Mouse (Mus musculus) stomach, postnatal 0 days (tissue): ENCODE results near the gene Vwce. TPM values are rescaled to one million over a fixed set of nuclear protein-coding genes. Genes with fewer than 3 reads are reported as not detected.

Experiments
- ATAC-seq: fragments of 200-750 bp; cut with Nextera tagmentation; 2 replicates; pipeline ENCODE4 v1.8.0; 2017; ENCODE audit not compliant: low FRiP score, low TSS enrichment
- DNase-seq: peaks from one replicate; pipeline ENCODE4 v3.0.0-alpha.2; 2016; ENCODE audit warnings: low spot score
- H3K27ac ChIP-seq: fragments of 300-500 bp; sonication (generic); replicated peaks from 2 replicates; pipeline ENCODE4 v1.5.1; 2014; ENCODE audit warnings: mild to moderate bottlenecking, control low read depth
- H3K27me3 ChIP-seq: fragments of 300-500 bp; sonication (generic); 2 replicates; pipeline ENCODE4 v1.6.1; 2014; ENCODE audit warnings: low read length; ENCODE audit not compliant: control insufficient read depth, insufficient read depth
- H3K36me3 ChIP-seq: fragments of 300-500 bp; sonication (generic); 2 replicates; pipeline ENCODE4 v1.6.1; 2014; ENCODE audit warnings: low read length, mixed read lengths; ENCODE audit not compliant: control insufficient read depth, insufficient read depth
- H3K4me1 ChIP-seq: fragments of 300-500 bp; sonication (generic); replicated peaks from 2 replicates; pipeline ENCODE4 v1.6.1; 2014; ENCODE audit warnings: antibody characterized with exemption; ENCODE audit not compliant: control insufficient read depth, insufficient read depth
- H3K4me2 ChIP-seq: fragments of 300-500 bp; sonication (generic); replicated peaks from 2 replicates; pipeline ENCODE4 v1.6.1; 2014; ENCODE audit warnings: low read depth, mild to moderate bottlenecking, control low read depth, moderate library complexity
- H3K4me3 ChIP-seq: fragments of 300-500 bp; sonication (generic); 2 replicates; pipeline ENCODE4 v1.5.1; 2014; ENCODE audit warnings: low read depth, low read length, control low read depth
- H3K9ac ChIP-seq: fragments of 300-500 bp; sonication (generic); 2 replicates; pipeline ENCODE4 v1.6.1; 2014; ENCODE audit warnings: mild to moderate bottlenecking, low read length, control low read depth, mixed read lengths
- H3K9me3 ChIP-seq: fragments of 300-500 bp; sonication (generic); 2 replicates; pipeline ENCODE4 v1.6.1; 2016; ENCODE audit warnings: low read length; ENCODE audit not compliant: control insufficient read depth
- CTCF ChIP-seq: IDR thresholded peaks from 2 replicates; pipeline ENCODE4 v1.5.1; 2016; ENCODE audit warnings: antibody characterized with exemption, low read depth, mild to moderate bottlenecking, moderate library complexity
- EP300 ChIP-seq: optimal IDR thresholded peaks from 2 replicates; pipeline ENCODE3; 2016; ENCODE audit warnings: antibody characterized with exemption
- WGBS: fragments of 180-500 bp; shearing (Covaris S2); extraction: QIAGEN DNeasy Blood & Tissue Kit; methylation state at CpG from one replicate; pipeline ENCODE4 v1.1.7; 2014; 5-methylcytosine and 5-hydroxymethylcytosine counted together
- polyA plus RNA-seq: library from polyadenylated mRNA; unstranded; fragments of >200 nt; fragmentation: Nextera tagmentation; extraction: Ambion mirVana; gene quantifications from 2 replicates; pipeline ENCODE4 v1.2.1, GENCODE M21; 2015

Gene Vwce
- polyA plus RNA-seq, 1 experiment from 2014 or later = 0.51 TPM

GRCm38 (mm10) chr19:10701013-10701726, 67.2 kb downstream of the Vwce start:
- no peaks in the 10 kb centered on the region for H3K36me3 ChIP-seq
- DNase-seq = no peak
- no peaks in the 10 kb centered on the region for H3K27me3 ChIP-seq
- H3K4me3 ChIP-seq = no peak overlapping the region
- H3K4me1 ChIP-seq = peaks cover 40% of the 10 kb centered on the region
- H3K9me3 ChIP-seq = no peaks in the 10 kb centered on the region
- peak overlapping the region; percentile 67 for H3K27ac ChIP-seq
- H3K9ac ChIP-seq = no peak overlapping the region
- peak overlapping the region; percentile 11 for H3K4me2 ChIP-seq
- 68% methylated on average over 6 of the region's 6 CpGs for WGBS
- no peak for ATAC-seq
- TF ChIP-seq CTCF (no peak), EP300 (no peak)

- Histone ChIP-seq H3K4me1 (peaks cover 36% of the 10 kb centered on the region), H3K9ac (no peak overlapping the region), H3K4me3 (no peak overlapping the region), H3K4me2 (no peak overlapping the region), H3K9me3 (no peaks in the 10 kb centered on the region), H3K27ac (peak overlapping the region; percentile 67; the same call in 1 of the 2 replicates), H3K36me3 (peaks cover 4% of the 10 kb centered on the region), H3K27me3 (no peaks in the 10 kb centered on the region)
- TF ChIP-seq EP300 = no peak
- peak; percentile 56 for TF ChIP-seq CTCF
- 74% methylated on average over 8 of the region's 8 CpGs for WGBS
- ATAC-seq = no peak
- DNase-seq = peak; percentile 65
Measured at GRCm38 (mm10) chr19:10702125-10702524, 68.1 kb downstream of the Vwce start.

GRCm38 (mm10) chr19:10703470-10703869, 69.5 kb downstream of the Vwce start:
- Histone ChIP-seq H3K36me3 (peaks cover 9% of the 10 kb centered on the region), H3K27me3 (no peaks in the 10 kb centered on the region), H3K9me3 (no peaks in the 10 kb centered on the region), H3K4me1 (peaks cover 24% of the 10 kb centered on the region), H3K4me3 (no peak overlapping the region), H3K27ac (peak overlapping the region; percentile 77), H3K4me2 (no peak overlapping the region), H3K9ac (no peak overlapping the region)
- ATAC-seq = no peak
- WGBS = 59% methylated on average over 8 of the region's 8 CpGs
- DNase-seq = no peak
- no peak for TF ChIP-seq CTCF
- TF ChIP-seq EP300 = no peak

- peaks cover 21% of the 10 kb centered on the region for H3K36me3 ChIP-seq
- TF ChIP-seq EP300 (no peak), CTCF (no peak)
- WGBS = 75% methylated on average over 13 of the region's 13 CpGs
- DNase-seq (no peak), ATAC-seq (no peak)
- H3K9ac ChIP-seq = no peak overlapping the region
- no peak overlapping the region for H3K4me3 ChIP-seq
- H3K4me1 ChIP-seq = 0 out of 2 replicates have a peak, but pooled peaks cover 3% of the 10 kb centered on the region
- no peak overlapping the region for H3K4me2 ChIP-seq
- no peaks in the 10 kb centered on the region for H3K9me3 ChIP-seq
- no peak overlapping the region for H3K27ac ChIP-seq
- no peaks in the 10 kb centered on the region for H3K27me3 ChIP-seq
Measured at GRCm38 (mm10) chr19:10707087-10707875, 73.3 kb downstream of the Vwce start.

- 87% methylated on average over 1 of the region's 1 CpGs for WGBS
- no peaks in the 10 kb centered on the region for H3K27me3 ChIP-seq
- H3K36me3 ChIP-seq = peaks cover 25% of the 10 kb centered on the region
- H3K4me1 ChIP-seq = 0 out of 2 replicates have a peak, but pooled peaks cover under 1% of the 10 kb centered on the region
- no peak overlapping the region for H3K4me2 ChIP-seq
- H3K4me3 ChIP-seq = no peak overlapping the region
- no peak overlapping the region for H3K9ac ChIP-seq
- H3K27ac ChIP-seq = 0 out of 2 replicates have a peak overlapping the region, but pooled peaks have one; percentile 9
- H3K9me3 ChIP-seq = no peaks in the 10 kb centered on the region
- ATAC-seq (no peak), DNase-seq (no peak)
- TF ChIP-seq EP300 (no peak), CTCF (no peak)
Measured at GRCm38 (mm10) chr19:10707881-10708280, 73.9 kb downstream of the Vwce start.
